Comparison of ENCODE assay signal across 8 mouse cellular contexts in the genomic region with DNA sequence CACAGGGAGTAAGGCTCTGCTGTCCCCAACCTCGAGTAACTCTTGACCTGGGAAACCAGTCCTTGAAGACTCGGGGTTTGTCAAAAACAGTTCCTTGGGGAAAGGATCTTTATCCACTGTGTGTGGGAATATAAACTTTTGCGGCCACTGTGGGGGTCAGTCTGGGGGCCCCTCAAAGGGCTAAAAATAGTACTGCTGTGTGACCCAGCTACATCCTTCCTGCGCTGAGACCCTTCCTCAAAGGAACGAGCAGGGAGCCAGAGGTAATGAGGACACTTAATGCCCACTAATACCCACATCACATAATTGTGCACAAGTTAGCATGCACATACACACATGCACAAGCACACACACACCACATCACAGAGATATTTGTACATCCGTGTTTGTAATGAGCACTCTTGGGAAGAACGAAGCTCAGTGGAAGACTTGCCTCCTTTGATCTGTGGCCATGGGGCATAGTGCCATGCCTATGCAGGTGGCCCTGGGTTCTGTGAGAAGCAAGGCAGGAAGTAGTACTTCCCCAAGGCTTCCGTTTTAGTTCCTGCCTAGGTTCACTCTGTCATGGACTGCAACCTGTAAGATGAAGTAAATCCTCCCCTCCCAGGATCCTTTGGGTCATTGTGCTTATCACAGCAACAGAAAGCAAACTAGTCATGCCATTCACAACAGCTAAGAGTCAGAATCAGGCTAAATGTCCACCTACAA. TPM values are rescaled to one million over a fixed set of nuclear protein-coding genes. Genes with fewer than 3 reads are reported as not detected.
DNase-seq lines count a peak whose midpoint lies in the region; ATAC-seq lines count a peak whose summit lies in the region.

No protein-coding gene starts in this region.

- peak; percentile 59 for ATAC-seq in megakaryocyte progenitor cell, adult 5-6 weeks (replicated peaks; ENCODE audit: poor library complexity)

- peak; percentile 82 for DNase-seq in heart, adult 11 months
- no peak for DNase-seq in heart, adult 8-10 months (ENCODE audit: low spot score)
- peak; percentile 64 for DNase-seq in spleen, postnatal 36 days (ENCODE audit: low spot score in 2 of 2)
- no peak for DNase-seq in spleen, adult 12 weeks (ENCODE audit: low spot score)
- no peak for DNase-seq in retina, postnatal 1 day
- no peak for DNase-seq in left cerebral cortex, adult 8-10 months (ENCODE audit: low spot score in 2 of 2)
- no peak for DNase-seq in embryo, embryonic 10 days (ENCODE audit: low spot score)

RNA-seq across cellular contexts. Expression of gene A430078G23Rik, which starts 25.5 kb away (rescaled TPM):
- 1 to 10 TPM in 1 of 4 experiments, under 1 TPM in 3; 0.19 to 1.5 (median 0.33) TPM for total RNA-seq in heart, adult 8-10 months (2022)
- 6.6 and 10.0 TPM in 2 replicates for total RNA-seq in megakaryocyte progenitor cell, adult 5-6 weeks (2015)
- total RNA-seq in megakaryocyte progenitor cell, adult 5-6 weeks (2017), result 16.5 and 23.9 TPM in 2 replicates
- total RNA-seq in left cerebral cortex, adult 8-10 months (2022), result not detected

RNA-seq across cellular contexts. Expression of gene Insr, which starts 48.3 kb away (rescaled TPM):
- total RNA-seq in heart, adult 8-10 months (2022), result 100 to 1,000 TPM; 117 to 175 (median 143) TPM
- total RNA-seq in megakaryocyte progenitor cell, adult 5-6 weeks (2015), result 15.9 and 21.0 TPM in 2 replicates
- 9.7 and 10.3 TPM in 2 replicates for total RNA-seq in megakaryocyte progenitor cell, adult 5-6 weeks (2017)
- 10 to 100 TPM; 45.9 to 54.0 (median 51.3) TPM for total RNA-seq in left cerebral cortex, adult 8-10 months (2022)

Comparison
In these comparisons a context has a peak if more than half of its experiments do, and no peak if none do; other contexts are left out.
1. DNase-seq: peak in heart, adult 11 months (single experiment) and spleen, postnatal 36 days (2 of 2); none in heart, adult 8-10 months (single experiment), spleen, adult 12 weeks (single experiment), retina, postnatal 1 day (single experiment), left cerebral cortex, adult 8-10 months (0 of 2) and embryo, embryonic 10 days (single experiment).